Mouse (Mus musculus) hindbrain, embryonic 16.5 days (tissue): ENCODE results near the gene Gm7030. TPM values are rescaled to one million over a fixed set of nuclear protein-coding genes. Genes with fewer than 3 reads are reported as not detected.
"Not testable (repeated sequence)": the region's sequence is repeated elsewhere in the genome, so short reads cannot be mapped to it uniquely, and the experiment has no call there.

ENCODE experiments used
- ATAC-seq: fragments of 200-750 bp; cut with Nextera tagmentation; 2 replicates; pipeline ENCODE4 v1.8.0; 2017; ENCODE audit warnings: moderate TSS enrichment, moderate library complexity
- H3K27ac ChIP-seq: fragments of 300-500 bp; sonication (generic); 2 replicates; pipeline ENCODE4 v1.5.1; 2014; ENCODE audit warnings: low read depth, mild to moderate bottlenecking, control low read depth, low read length, moderate library complexity
- H3K27me3 ChIP-seq: fragments of 300-500 bp; sonication (generic); replicated peaks from 2 replicates; pipeline ENCODE4 v1.6.1; 2014; ENCODE audit warnings: low read length; ENCODE audit not compliant: control insufficient read depth, insufficient read depth
- H3K36me3 ChIP-seq: fragments of 300-500 bp; sonication (generic); 2 replicates; pipeline ENCODE4 v1.6.1; 2014; ENCODE audit warnings: mild to moderate bottlenecking, low read length, moderate library complexity, mixed read lengths; ENCODE audit not compliant: control insufficient read depth, insufficient read depth
- H3K4me1 ChIP-seq: fragments of 300-500 bp; sonication (generic); 2 replicates; pipeline ENCODE4 v1.6.1; 2014; ENCODE audit warnings: low read depth, low read length; ENCODE audit not compliant: control insufficient read depth, insufficient read depth
- H3K4me2 ChIP-seq: fragments of 300-500 bp; sonication (generic); 2 replicates; pipeline ENCODE4 v1.6.1; 2014; ENCODE audit warnings: mild to moderate bottlenecking, low read length, control low read depth, moderate library complexity
- H3K4me3 ChIP-seq: fragments of 300-500 bp; sonication (generic); 2 replicates; pipeline ENCODE4 v1.5.1; 2014; ENCODE audit warnings: mild to moderate bottlenecking, low read length, control low read depth, moderate library complexity
- H3K9ac ChIP-seq: fragments of 300-500 bp; sonication (generic); 2 replicates; pipeline ENCODE4 v1.6.1; 2014; ENCODE audit warnings: low read depth, mild to moderate bottlenecking, control low read depth, low read length, moderate library complexity
- H3K9me3 ChIP-seq: fragments of 300-500 bp; sonication (generic); 2 replicates; pipeline ENCODE4 v1.6.1; 2014; ENCODE audit warnings: mild to moderate bottlenecking, low read length, moderate library complexity; ENCODE audit not compliant: control insufficient read depth
- WGBS: fragments of 180-500 bp; shearing (Covaris S2); extraction: QIAGEN DNeasy Blood & Tissue Kit; methylation state at CpG from one replicate; pipeline ENCODE4 v1.1.7; 2014; 5-methylcytosine and 5-hydroxymethylcytosine counted together
- polyA plus RNA-seq: library from polyadenylated mRNA; unstranded; fragments of >200 nt; fragmentation: Nextera tagmentation; extraction: Ambion mirVana; gene quantifications from 2 replicates; pipeline ENCODE4 v1.2.1, GENCODE M21; 2015

Gm7030 gene
- polyA plus RNA-seq, 1 experiment from 2014 or later, result not detected

DNA sequence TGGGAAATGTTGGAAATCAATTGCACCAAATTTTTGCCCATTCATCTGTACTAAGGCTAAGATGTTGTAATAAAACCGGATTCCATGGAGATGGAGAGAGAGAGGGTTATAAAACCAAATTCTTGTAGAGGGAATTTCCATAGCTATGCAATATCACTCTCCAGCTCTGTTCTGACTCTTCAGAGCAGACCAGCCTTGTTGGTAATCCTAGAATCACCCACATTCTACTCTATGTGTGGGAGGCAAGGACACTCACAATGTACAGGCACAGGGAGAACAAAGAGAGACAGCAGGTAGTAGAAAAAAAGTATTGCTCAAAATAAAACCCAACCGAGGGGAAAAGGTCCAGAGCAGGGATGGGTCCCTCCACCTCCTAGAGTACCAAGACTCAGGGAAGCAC is 37.3 kb downstream of the Gm7030 start:
- not testable (repeated sequence) for H3K27ac ChIP-seq, H3K9ac ChIP-seq, H3K9me3 ChIP-seq, H3K27me3 ChIP-seq, H3K4me3 ChIP-seq, H3K4me2 ChIP-seq, H3K36me3 ChIP-seq, H3K4me1 ChIP-seq, ATAC-seq
- no CpG with 5 or more reads among the region's 2 CpGs for WGBS

DNA sequence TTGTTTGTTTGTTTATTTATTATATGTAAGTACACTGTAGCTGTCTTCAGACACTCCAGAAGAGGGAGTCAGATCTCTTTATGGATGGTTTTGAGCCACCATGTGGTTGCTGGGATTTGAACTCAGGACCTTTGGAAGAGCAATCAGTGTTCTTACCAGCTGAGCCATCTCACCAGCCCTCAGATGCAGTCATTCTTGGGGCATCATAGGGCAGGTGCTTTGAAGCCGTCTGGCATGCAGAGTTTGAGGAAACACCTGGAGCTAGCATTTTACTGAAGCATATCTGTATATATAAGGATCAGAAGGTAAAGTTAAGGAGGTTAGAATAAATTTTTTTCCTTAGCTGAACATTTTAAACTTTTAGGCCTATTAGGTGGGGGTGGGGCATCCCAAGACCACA is 43.2 kb downstream of the Gm7030 start:
- H3K9me3 ChIP-seq, H3K4me2 ChIP-seq, H3K27ac ChIP-seq, H3K4me3 ChIP-seq, H3K27me3 ChIP-seq, ATAC-seq, H3K4me1 ChIP-seq, H3K9ac ChIP-seq, H3K36me3 ChIP-seq: not testable (repeated sequence)
- 81% methylated on average over 1 of the region's 1 CpGs for WGBS

DNA sequence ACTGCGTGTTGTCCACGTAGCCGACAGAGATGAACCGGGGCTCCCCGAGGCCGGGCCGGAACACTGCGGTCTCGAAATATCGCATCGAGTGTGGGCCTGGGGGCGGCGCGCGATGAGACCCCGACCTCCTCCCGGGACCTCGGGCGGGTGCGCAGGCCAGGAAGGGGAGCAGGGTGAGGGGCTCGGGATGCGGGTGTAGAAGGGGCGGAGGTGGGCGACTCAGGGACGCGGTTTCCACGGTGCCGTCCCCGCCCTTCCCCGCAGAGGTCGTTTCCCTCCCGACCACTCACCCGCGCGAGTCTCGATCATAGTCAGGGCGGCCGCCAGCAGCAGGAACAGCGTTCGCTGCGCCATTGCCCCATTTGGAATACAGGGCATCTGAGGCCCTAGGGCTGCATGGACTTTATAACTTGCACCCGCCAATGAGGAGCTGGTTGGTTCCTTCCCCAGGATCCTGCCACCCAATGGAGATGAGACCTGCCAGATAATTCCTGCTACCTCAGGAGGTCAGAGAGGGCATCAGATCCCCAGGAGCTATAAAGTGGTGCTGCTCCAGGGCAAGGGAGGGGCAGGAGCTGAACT is 45.3 kb downstream of the Gm7030 start:
- Histone ChIP-seq H3K9me3 (no peaks in the 10 kb centered on the region), H3K27ac (no peak overlapping the region), H3K36me3 (no peaks in the 10 kb centered on the region), H3K4me2 (peak overlapping the region; percentile 94), H3K9ac (peak overlapping the region; percentile 71), H3K27me3 (peaks cover 3% of the 10 kb centered on the region), H3K4me1 (peaks cover 6% of the 10 kb centered on the region; the same call in 1 of the 2 replicates), H3K4me3 (peak overlapping the region; percentile 56)
- peak; percentile 50 for ATAC-seq
- under 1% methylated on average over 42 of the region's 42 CpGs for WGBS

DNA sequence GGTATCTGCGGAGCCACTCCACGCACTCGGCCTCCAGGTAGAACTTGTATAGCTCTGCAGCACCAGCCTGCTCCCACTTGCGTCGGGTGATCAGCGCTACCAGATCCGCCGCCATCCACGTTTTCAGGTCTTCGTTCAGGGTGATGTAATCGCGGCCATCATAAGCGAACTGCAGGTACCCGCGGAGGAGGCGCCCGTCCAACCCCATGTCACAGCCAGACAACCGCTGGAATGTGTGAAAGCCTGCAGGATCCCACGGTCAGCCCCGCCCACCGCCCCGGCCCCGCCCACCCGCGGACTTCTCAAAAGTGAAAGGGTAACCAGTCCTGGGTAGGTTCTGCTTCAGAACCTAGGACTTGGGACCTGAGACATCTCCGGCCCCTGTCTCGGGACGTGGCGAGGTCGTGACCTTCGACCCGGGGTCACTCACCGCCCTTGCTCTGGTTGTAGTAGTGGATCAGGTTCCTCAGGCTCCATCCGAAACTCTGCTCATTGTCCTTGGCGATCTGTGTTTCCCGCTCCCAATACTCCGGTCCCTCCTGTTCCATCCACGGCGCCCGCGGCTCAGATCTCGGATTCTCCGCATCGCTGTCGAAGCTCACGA is 45.9 kb downstream of the Gm7030 start:
- H3K27ac ChIP-seq, result no peak overlapping the region
- H3K9ac ChIP-seq, result peak overlapping the region; percentile 71
- peaks cover 6% of the 10 kb centered on the region; the same call in 1 of the 2 replicates for H3K4me1 ChIP-seq
- H3K4me3 ChIP-seq, result peak overlapping the region; percentile 56
- H3K27me3 ChIP-seq, result peaks cover 3% of the 10 kb centered on the region
- under 1% methylated on average over 46 of the region's 46 CpGs for WGBS
- no peaks in the 10 kb centered on the region for H3K9me3 ChIP-seq
- ATAC-seq, result peak; percentile 81
- no peaks in the 10 kb centered on the region for H3K36me3 ChIP-seq
- peak overlapping the region; percentile 94 for H3K4me2 ChIP-seq

DNA sequence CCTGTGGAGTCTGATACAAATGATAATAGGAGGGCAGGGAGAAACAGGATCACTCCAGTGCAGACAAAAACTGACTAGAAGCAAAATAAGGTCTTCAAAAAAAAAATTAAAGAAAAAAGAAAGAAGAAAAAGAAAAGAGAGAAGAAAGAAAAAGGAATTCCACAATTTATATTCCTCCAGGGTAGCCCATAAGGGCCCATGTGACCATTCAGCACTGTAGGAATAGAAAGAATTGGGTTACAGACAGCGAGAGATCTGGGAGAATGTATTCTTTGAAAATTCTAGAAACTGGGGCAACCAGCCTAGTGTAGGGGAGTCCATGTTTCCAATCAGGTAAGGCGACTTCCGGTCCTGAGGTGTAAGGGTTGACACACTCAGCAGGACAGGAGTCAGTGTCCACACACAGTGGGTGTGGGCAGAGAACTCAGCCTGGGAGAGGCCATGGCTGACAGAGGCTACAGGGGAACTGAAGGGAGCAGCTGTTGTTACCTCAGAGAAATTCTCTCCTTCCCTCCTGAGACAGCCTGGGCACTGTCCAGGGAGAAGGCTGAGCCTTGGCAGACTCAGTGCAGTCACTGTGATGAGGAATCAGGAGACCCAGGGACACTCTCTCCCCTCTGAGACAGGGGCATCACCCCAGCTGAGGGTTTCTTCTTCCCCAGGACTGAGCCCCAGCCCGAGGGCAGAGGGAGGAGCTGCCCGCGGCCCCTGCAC is 46.5 kb downstream of the Gm7030 start:
- H3K9ac ChIP-seq, result peak overlapping the region; percentile 71
- 0 out of 2 replicates have a peak, but pooled peaks have one; percentile 49 for ATAC-seq
- not testable (repeated sequence) for H3K36me3 ChIP-seq, H3K9me3 ChIP-seq, H3K27ac ChIP-seq, H3K27me3 ChIP-seq, H3K4me1 ChIP-seq
- WGBS, result 51% methylated on average over 3 of the region's 6 CpGs
- H3K4me3 ChIP-seq, result peak overlapping the region; percentile 56
- H3K4me2 ChIP-seq, result peak overlapping the region; percentile 94

DNA sequence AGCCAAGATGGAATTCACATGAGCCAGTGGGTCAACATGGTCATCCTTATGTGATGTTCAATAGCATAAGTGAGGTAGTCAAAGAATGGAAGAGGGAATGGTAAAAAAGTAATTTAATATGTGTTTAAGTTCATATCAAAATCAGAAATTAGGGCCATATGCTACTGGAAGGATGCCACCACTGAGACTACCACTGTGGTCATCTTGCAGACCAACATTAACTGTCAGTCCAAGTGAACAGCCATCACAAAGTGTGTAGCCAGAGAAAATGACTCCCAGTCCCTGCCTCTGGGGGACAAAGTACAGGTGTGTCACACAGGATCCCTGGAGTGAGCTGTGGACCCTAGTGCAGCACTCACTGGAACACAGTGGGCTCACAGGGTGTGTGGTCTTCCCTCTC is 47.3 kb downstream of the Gm7030 start:
- not testable (repeated sequence) for ATAC-seq, H3K9ac ChIP-seq, H3K4me1 ChIP-seq, H3K4me2 ChIP-seq, H3K36me3 ChIP-seq, H3K27me3 ChIP-seq, H3K9me3 ChIP-seq, H3K4me3 ChIP-seq, H3K27ac ChIP-seq

DNA sequence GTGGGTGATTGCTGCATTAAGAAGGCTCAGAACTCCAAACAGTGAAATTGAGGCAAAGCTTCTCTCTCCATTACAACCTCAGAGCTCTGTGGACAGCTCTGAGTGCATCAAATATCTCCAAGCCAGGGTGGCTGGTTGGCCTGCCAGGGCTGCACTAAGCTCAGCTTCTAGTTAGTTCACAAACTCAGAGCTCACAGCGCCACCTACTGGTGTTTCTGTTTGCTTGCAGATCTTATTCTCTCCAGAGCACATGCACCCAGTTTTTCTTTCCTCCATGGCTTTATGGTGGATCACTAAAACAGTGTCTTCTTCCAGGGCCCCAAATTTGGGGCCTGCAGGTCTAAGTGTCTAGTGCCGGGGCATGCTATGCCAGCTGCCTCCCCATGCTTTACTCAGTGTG is 68.4 kb downstream of the Gm7030 start:
- WGBS, result 30% methylated on average over 2 of the region's 2 CpGs
- no peaks in the 10 kb centered on the region for H3K9me3 ChIP-seq
- H3K27me3 ChIP-seq, result no peaks in the 10 kb centered on the region
- no peak overlapping the region for H3K27ac ChIP-seq
- no peaks in the 10 kb centered on the region for H3K36me3 ChIP-seq
- no peak overlapping the region for H3K4me2 ChIP-seq
- H3K4me3 ChIP-seq, result no peak overlapping the region
- ATAC-seq, result peak; percentile 56
- no peak overlapping the region for H3K9ac ChIP-seq
- H3K4me1 ChIP-seq, result no peaks in the 10 kb centered on the region

Other genes starting within 250 kb of the Gm7030 start
- gene Dhx16, start 249.6 kb downstream of the Gm7030 start, polyA plus RNA-seq, result 25.0 and 33.3 TPM in 2 replicates
- gene 2310061I04Rik, start 232.0 kb downstream of the Gm7030 start, polyA plus RNA-seq, result 67.4 and 77.4 TPM in 2 replicates
- 287 and 393 TPM in 2 replicates for gene Atat1, start 219.3 kb downstream of the Gm7030 start, polyA plus RNA-seq
- 59.6 and 67.4 TPM in 2 replicates for gene Mrps18b, start 213.0 kb downstream of the Gm7030 start, polyA plus RNA-seq
- gene Ppp1r10, start 213.0 kb downstream of the Gm7030 start, polyA plus RNA-seq, result 32.7 and 40.2 TPM in 2 replicates
- gene Abcf1, start 159.7 kb downstream of the Gm7030 start, polyA plus RNA-seq, result 73.9 and 84.6 TPM in 2 replicates
- gene Gnl1, start 149.6 kb downstream of the Gm7030 start, polyA plus RNA-seq, result 74.1 and 75.1 TPM in 2 replicates
- gene Prr3, start 149.2 kb downstream of the Gm7030 start, polyA plus RNA-seq, result 93.3 and 93.7 TPM in 2 replicates
- gene H2-T24, start 108.9 kb downstream of the Gm7030 start, polyA plus RNA-seq, result 9.6 and 10.3 TPM in 2 replicates
- 5.0 and 5.1 TPM in 2 replicates for gene H2-T23, start 96.6 kb downstream of the Gm7030 start, polyA plus RNA-seq
- gene H2-T22, start 86.7 kb downstream of the Gm7030 start, polyA plus RNA-seq, result 8.2 and 9.2 TPM in 2 replicates
- not detected in 2 replicates for gene Gm6034, start 86.5 kb downstream of the Gm7030 start, polyA plus RNA-seq
- not detected in 2 replicates for gene Gm11127, start 71.1 kb downstream of the Gm7030 start, polyA plus RNA-seq
- gene Gm19684, start 7.7 kb downstream of the Gm7030 start, polyA plus RNA-seq, result not detected in 2 replicates
- gene Gm8909, start 39.1 kb upstream of the Gm7030 start, polyA plus RNA-seq, result not detected in 2 replicates
- gene H2-T3, start 60.9 kb upstream of the Gm7030 start, polyA plus RNA-seq, result not detected in 2 replicates
- 117 and 131 TPM in 2 replicates for gene Rpp21, start 128.6 kb upstream of the Gm7030 start, polyA plus RNA-seq
- gene Trim39, start 142.8 kb upstream of the Gm7030 start, polyA plus RNA-seq, result 22.1 and 25.4 TPM in 2 replicates
- gene H2-M10.2, start 157.1 kb upstream of the Gm7030 start, polyA plus RNA-seq, result 0.14 and 0.19 TPM in 2 replicates
- not detected in 2 replicates for gene H2-M10.1, start 196.7 kb upstream of the Gm7030 start, polyA plus RNA-seq
- not detected in 2 replicates for gene H2-M10.3, start 239.0 kb upstream of the Gm7030 start, polyA plus RNA-seq